Mouse (Mus musculus) olfactory bulb, adult 2 months (tissue): ENCODE data around the gene Nup37.

ENCODE experiments used
- CTCF ChIP-seq: fragments of 200-500 bp; IDR thresholded peaks from 2 replicates; pipeline ENCODE4 v1.5.1; 2012; ENCODE audit warnings: low read depth, mild to moderate bottlenecking, low read length, moderate library complexity; ENCODE audit not compliant: insufficient read depth
- POLR2A ChIP-seq: fragments of 200-500 bp; IDR thresholded peaks from 2 replicates; pipeline ENCODE4 v1.6.1; 2012; ENCODE audit warnings: mild to moderate bottlenecking, low read depth, low read length, moderate library complexity; ENCODE audit not compliant: insufficient read depth

DNA sequence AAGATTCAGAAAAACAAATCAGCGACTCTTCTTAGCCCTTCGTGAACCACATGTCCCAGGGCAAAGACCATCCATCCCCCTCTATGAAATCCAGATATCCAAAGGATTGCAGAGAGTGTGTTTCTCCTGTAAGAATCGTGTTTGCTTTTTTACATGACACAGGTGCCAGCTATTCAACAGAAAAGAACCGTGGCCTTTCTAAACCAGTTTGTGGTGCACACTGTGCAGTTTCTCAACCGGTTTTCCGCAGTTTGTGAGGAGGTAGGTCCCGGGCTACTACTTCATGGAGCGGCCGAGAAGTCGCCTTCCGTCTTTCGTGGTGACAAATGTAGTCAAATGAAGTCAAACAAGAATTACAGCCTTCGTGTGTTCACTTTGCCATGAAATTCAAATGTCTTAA is 54.9 kb downstream of the Nup37 start:
- TF ChIP-seq POLR2A, result no peak
- TF ChIP-seq CTCF, result no peak
